Mouse (Mus musculus) liver, adult (tissue): ENCODE data around the gene Slit1.

Experiments used
- GATA4 ChIP-seq: IDR thresholded peaks from 2 replicates; pipeline ENCODE4 v1.6.1; 2014; ENCODE audit warnings: mild to moderate bottlenecking, low read length; ENCODE audit not compliant: insufficient replicate concordance

Slit1 gene

DNA sequence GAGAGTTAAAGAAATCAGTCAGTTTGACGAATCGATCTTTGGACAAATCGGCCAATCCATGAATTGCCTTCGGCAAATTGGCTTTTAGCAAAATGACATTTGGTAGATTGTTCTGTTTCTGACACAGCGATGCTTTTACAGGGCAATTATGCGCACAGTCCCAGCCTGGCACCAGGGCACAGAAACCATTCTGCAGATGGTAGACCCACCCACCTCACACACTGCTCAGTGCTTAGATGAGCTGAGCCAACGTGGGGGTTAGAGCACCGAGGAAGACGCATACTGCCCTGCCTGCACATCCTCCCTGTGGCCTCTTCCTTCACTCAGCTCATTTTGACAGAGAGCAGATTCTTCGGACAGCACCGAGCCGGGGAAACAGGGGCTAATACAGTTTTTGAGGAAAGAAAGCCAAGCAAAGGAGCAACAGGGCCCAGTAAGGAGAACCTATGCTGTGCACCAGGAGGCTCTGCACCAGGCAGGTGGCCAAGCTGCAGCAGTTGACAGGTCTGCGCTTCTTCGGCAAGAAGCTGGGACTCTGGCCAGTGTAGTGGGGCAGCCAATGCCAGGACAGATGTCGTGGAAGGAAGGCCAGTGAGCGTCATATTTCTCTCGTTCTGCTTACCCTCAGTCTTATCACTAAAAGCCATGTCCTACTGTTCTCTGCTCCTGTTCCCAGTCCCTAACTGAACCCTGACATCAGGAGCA is 83.0 kb downstream of the Slit1 start:
- TF ChIP-seq GATA4 = no peak

GRCm38 (mm10) chr19:41657446-41657845 is 86.0 kb downstream of the Slit1 start:
- TF ChIP-seq GATA4 = no peak

GRCm38 (mm10) chr19:41656671-41657070 is 86.8 kb downstream of the Slit1 start:
- no peak for TF ChIP-seq GATA4

- no peak for TF ChIP-seq GATA4
Measured at GRCm38 (mm10) chr19:41655970-41656369, 87.5 kb downstream of the Slit1 start.

DNA sequence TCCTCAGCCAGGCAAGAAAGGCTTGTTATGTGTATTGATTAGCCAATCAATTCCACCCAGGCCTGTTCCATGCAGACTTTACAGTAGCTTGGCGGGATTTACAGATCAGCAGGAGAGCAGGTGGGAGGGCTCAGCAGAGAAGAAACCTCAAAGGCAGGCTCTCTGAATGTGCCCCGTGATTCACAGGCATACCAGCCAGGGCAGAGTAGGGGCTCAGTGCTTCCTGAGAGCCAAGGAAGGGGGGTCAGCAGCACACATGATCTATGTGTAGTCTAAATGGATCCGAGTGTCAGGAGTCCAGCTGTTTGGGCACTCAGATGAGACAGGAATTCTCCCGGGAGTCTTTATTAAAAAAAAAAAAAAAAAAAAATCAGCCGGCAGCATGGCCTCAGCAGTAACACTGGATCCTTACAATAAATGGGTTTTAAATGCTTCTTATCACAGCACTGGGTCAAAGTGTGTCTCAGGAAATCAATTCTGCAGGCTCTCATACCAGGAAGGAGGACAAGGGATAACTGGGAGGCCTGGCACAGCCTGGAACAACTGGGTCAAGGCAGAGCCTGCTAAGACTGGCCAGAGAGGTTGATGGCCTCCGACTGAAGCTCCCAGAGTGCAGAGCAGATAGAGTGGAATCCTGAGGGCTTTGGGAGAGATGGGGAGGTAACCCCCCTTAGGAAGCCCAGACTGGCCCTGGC is 88.2 kb downstream of the Slit1 start:
- TF ChIP-seq GATA4 = no peak

- no peak for TF ChIP-seq GATA4
Measured at GRCm38 (mm10) chr19:41651967-41652366, 91.5 kb downstream of the Slit1 start.

- TF ChIP-seq GATA4 = no peak
Measured at GRCm38 (mm10) chr19:41649394-41649793, 94.1 kb downstream of the Slit1 start.

DNA sequence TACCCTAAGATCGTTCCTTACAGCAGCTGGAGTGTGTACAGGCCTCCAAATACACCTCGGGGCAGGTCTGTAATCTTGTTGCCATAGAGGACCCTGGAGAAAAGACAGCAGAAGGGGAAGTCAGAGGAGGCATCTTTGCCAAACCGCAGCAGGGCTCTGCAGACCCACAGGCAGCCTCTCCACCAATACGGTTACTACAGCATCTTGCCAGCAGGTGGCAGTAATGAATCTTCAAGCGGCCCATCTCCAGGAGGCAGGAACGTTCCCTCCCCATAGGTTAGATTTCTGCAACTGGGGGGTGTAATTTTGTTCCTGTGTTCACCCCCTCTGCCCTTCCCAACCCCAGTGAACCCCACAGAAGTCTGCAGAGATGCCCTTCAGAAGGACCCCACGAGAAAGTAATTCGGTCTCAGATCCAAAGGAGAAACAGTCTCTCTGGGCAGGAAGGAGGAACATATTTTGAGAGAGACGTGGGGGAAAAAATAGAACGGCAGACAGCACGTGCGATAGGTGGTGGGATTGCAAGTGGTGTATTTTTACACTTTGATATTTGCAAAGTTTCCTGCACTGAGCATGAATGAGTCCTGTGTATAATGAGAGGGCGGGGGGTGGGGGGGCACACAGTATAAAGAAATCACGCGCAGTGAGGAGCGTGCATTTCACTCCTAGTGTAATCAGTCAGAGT is 96.4 kb downstream of the Slit1 start:
- TF ChIP-seq GATA4 = no peak

DNA sequence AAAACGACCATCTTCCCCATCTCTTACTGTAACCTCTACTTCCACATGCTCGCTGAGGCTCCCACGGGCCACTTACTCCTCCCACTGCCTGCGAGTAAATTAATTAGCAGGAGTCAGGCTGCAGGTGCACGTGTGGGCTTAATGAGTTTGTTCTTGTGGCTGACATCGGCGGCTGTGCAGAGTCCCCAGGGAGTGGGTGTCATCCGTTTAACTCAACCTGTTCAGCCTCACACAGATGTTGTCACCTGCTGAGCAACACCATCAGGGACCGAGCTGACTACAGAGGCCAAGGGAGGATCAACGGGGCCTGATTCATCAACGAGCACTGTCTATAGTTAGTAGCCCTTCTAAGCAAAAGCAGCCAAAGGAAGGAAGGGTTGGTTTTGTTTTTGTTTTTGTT is 100.5 kb downstream of the Slit1 start:
- no peak for TF ChIP-seq GATA4

DNA sequence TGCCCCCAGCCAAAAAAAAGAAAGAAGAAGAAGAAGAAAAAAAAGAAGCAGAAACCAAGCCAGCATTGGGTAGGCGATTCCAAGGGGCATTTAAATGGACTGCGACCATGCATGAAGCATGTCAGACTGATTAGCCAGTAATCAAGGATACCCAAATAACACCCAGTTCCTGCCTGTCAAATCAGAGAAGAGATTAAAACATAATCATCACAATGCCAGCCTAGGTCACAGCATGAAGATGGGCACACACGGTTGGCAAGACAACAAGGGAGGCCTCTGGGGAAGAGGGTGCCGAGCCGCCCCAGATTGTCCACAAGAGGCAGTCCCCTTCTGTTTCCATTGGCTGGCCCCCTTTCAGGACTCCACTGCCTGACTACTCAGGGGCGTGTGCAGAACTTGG is 108.5 kb downstream of the Slit1 start:
- no peak for TF ChIP-seq GATA4

DNA sequence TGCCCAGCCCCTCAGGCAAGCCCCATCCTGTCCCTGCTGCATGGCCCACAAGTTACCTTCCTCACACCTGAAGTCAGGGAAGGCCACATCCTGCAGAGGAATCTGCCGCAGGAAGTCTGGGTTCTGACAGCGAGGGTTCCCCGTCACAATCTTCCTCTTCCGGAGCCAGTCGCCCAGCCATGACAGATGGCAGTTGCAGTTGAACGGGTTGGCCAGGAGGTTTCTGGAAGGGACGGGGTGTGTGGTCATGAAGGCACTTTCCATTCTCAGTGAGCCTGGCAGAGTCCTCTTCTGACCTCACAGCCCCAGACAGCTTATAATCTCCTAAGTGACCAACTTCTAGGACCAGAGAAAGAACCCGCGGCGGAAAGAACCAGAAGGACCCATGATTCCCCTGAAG is 109.4 kb downstream of the Slit1 start:
- TF ChIP-seq GATA4 = no peak

- no peak for TF ChIP-seq GATA4
Measured at GRCm38 (mm10) chr19:41629532-41629931, 113.9 kb downstream of the Slit1 start.

DNA sequence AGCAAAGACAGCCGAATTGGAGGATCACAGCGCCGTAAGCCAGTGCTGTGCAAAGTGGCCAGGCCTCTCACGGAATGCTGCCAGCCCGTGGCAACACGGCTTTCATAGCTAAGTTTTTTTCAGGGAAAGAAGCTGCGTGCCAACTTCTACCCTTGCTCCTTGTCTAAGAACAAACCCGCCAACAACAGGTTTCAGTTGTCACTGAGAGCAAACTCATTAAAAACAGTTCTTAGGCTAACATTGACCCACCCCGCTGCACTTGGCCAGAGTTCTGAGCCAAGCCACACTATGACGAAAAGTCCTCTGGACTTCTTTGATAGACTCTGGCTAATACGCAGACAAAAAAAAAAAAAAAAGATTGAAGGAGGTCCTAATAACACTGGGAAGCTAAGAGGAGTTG is 114.5 kb downstream of the Slit1 start:
- no peak for TF ChIP-seq GATA4

DNA sequence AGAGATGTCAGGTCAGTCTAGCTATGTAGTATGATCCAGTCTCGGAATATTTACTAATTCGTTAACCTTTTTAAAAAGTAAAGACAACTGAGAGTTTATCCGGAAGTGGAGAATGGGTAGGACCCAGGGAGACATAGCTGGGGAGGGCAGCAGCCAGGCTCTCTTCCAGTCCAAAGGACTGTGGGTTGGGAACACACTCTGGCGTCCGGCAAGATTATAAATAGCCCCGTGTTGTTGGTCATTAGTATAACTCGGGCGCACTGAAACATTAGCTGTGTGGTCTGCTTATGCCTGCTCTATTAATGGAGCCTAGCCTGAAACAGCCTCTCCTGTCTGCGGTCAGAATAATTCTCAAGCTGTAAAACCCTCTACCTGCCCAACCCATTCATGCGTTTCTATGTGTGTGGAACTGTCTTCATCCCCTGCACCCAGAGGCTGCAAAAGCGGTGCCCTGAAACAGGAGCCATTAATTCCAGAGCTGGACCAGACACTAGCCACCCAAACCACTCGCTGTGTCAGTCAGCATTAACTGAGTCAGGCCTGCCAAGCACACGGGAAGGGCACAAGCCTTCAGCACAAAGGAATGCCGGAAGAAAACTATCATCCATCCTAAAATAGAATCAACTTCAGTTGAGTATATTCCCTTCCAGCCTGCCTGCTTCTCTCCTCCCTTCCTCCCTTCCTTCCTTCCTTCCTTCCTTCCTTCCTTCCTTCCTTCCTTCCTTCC is 122.9 kb downstream of the Slit1 start:
- TF ChIP-seq GATA4 = no peak

GRCm38 (mm10) chr19:41618771-41619385 is 124.6 kb downstream of the Slit1 start:
- TF ChIP-seq GATA4 = no peak

- no peak for TF ChIP-seq GATA4
Measured at GRCm38 (mm10) chr19:41618153-41618657, 125.3 kb downstream of the Slit1 start.

DNA sequence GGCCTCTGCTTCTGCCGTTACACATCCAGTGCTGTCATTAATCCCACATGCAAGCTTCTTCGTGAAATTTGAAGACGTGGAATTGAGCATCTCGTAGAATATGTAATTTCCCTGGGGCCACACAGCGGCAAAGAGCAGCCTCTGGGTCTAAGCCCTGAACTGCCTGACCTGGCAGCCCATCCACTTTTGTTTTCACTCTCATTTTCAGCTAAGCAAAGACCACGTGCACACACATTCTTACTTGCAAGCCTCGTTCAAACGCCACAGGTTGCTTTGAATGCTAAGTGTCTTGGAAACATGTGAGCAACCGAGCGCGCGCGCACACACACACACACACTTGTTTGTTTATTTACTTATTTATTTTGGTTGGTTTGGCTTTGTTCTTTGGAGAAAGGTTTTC is 126.4 kb downstream of the Slit1 start:
- TF ChIP-seq GATA4 = no peak
